Mouse (Mus musculus): ENCODE results near the gene Ubap2l. TPM values are rescaled to one million over a fixed set of nuclear protein-coding genes. Genes with fewer than 3 reads are reported as not detected.

Ubap2l gene
- total RNA-seq, 2 experiments from 2014 or later, result 119 to 141 TPM

DNA sequence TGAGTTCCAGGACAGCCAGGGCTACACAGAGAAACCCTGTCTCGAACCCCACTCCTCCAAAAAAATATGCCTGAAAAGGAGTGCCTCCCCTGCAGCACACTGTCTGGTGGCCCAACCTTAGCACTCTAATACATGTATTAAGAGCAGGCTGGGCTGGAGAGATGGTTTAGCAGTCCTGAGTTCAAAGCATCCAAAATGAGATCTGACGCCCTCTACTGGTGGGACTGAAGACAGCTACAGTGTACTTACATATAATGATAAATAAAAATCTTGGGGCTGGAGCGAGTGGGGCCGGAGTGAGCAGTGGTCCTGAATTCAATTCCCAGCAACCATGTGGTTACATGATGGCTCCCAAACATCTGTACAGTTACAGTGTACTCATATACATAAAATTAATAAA, 85.5 kb downstream of the Ubap2l start:
- no peak for DNase-seq

DNA sequence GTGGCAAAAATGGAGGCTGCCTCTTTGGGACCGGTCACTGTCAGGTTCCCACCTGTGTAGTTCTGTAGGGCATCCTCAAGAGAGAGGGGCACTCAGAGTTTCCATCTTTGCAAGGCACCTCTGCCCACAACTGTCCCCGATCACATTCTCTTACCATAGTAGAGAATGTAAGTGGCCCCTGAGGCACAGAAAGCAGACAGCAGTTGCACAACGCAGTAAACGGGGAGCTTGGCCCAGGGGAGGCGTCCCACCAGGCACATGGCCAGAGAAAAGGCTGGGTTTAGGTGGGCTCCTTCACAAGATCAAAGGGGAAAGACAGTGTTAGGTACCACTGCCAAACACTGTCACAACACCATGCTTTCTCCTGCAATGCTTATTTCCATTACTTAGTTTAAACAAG, 86.5 kb downstream of the Ubap2l start:
- no peak for DNase-seq

DNA sequence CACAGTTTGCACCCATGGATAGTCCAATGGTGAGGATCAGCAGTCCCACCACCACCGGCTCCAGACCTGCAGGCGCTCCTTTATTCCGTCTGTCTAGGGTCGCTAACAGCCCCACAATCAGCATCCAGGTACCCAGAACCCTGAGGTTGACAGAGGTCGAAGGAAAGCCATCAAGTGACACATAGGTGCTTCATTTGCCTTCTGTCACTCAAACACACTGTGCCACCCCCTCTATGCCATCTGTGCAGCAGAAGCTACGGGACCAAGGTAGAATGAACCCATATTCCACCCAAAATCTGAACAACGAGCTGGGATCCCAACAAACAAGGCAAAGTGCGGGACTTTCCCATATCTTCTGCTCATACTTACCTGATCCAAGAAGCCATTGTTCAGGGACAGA, 86.9 kb downstream of the Ubap2l start:
- no peak for DNase-seq

- peak; percentile 61 for DNase-seq
Measured at GRCm38 (mm10) chr3:89963926-89964739, 88.3 kb downstream of the Ubap2l start.

- peak; percentile 66 for DNase-seq
Measured at GRCm38 (mm10) chr3:89963221-89963763, 89.1 kb downstream of the Ubap2l start, which contains the start of gene Atp8b2. TSS of gene Atp8b2 (minus strand) at chr3:89963508.

- DNase-seq, result no peak
Measured at GRCm38 (mm10) chr3:89962751-89963220, 89.6 kb downstream of the Ubap2l start.

DNA sequence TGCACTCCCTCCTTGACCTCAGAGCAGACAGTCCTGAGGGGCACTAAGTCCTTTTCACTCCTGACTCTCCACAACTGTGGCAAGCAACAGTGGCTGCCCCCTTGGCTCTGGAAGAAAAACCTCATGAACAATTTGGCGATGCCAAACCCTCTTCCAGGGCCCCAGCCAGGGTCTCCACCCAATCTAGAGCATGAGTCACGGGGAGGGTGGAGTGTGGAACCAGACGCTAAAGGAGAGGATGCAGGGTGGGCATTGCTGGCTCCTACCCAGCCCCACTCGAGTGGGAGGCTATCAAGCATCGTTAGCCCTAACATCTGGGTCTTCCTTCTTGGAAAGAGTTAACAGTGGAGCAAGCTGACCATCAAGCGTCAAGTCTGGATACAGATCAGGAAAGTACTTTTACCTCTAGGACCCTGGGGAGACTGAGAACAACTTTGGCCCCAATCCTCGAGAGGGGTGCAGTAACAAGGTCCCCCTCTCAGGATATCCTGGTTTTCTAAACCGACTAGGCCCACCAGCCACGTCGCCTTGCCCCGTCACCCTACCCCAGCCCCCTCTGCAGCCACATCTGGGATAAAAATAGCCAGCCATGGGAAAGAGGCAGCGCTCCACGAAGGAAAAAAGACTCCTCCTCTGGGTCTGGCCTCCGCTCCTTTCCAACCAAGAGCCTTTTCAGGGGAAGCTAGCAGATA, 90.2 kb downstream of the Ubap2l start:
- DNase-seq, result peak; percentile 43

- DNase-seq, result no peak
Measured at GRCm38 (mm10) chr3:89961436-89961835, 91.0 kb downstream of the Ubap2l start.

DNA sequence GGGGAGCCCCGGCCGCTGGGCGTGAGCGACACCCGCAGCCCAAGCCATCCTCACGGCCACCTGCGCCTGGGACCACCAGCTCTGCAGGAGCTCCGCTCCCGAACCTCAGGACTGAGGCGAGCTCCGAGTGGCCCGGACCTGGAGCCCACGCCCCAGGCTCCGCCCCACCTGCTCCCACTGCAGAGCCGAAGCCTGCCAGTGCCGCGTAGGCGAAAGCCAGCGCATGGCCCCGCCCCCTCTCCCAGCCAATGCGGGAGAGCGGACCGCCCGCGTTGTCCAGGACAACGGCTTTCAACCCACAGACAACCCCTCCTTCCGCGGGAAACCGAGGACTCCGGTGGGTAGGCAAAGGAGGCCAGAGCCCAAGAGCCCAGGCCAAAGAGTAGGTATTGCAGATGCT, 92.0 kb downstream of the Ubap2l start:
- peak; percentile 92 for DNase-seq

- DNase-seq, result no peak
Measured at GRCm38 (mm10) chr3:89959435-89959834, 93.0 kb downstream of the Ubap2l start.

- DNase-seq, result no peak
Measured at GRCm38 (mm10) chr3:89957880-89958279, 94.5 kb downstream of the Ubap2l start.

DNA sequence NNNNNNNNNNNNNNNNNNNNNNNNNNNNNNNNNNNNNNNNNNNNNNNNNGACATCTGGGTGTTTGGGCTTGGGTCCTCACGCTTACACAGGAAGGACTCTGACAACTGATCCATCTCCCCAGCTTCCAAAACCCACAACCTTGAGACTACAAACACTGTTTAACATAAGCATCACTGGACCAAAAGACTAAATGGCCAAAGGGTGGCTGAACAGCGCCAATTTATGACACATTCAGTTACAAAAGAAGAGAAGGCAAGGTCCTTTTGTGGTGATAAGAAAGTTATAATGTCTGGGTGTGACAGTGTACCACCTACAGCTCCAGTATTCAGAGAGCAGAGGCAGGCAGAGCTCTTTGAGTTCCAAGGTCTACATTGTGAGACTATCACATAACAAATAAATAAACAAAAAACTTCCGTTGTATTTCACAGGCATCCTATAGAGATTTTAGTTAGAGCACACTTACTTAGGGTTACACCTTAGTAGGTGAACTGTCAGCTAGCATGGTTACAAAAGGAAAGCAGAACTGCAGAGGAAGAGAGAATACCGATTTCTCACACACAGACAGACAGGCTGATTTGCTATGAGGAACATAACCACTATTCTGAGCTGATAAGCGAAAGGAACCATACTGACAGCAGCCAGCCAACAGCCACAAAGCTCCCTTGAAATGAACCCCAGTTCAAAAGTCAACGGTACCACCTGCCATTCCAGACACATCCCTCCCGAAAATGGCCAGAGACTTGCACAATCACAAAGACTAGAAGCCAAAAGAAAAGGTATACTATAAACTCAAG, 96.1 kb downstream of the Ubap2l start:
- no peak for DNase-seq

GRCm38 (mm10) chr3:89953420-89953819, 99.0 kb downstream of the Ubap2l start:
- DNase-seq, result peak; percentile 79

Small RNAs within 50 kb of the gene (microRNA-seq; reads per million reads assigned to microRNA genes)
- gene Mir190b (14.0 to 19.1 reads per million in 2 experiments), gene Mir7669 (0.50 to 1.6 reads per million in 2 experiments)

Other genes with a start within 250 kb of the Ubap2l start
- 10 to 100 TPM in 1 of 2 experiments, 1 to 10 TPM in 1; 9.4 to 10.7 TPM for gene She, start 221.3 kb downstream of the Ubap2l start, total RNA-seq (2021)
- 1 to 10 TPM; 2.4 to 3.1 TPM for gene Il6ra, start 139.4 kb downstream of the Ubap2l start, total RNA-seq (2021)
- gene Atp8b2, start 89.1 kb downstream of the Ubap2l start, total RNA-seq (2021), result 10 to 100 TPM; 32.8 to 43.5 TPM
- gene Hax1, start 53.8 kb downstream of the Ubap2l start, total RNA-seq (2021), result 10 to 100 TPM; 49.3 to 52.8 TPM
- gene 4933434E20Rik, start 992 bp downstream of the Ubap2l start, total RNA-seq (2021), result 10 to 100 TPM; 47.4 to 54.0 TPM
- gene Tpm3, start 20.0 kb upstream of the Ubap2l start, total RNA-seq (2021), result 100 to 1,000 TPM; 277 to 366 TPM
- under 1 TPM; 0.09 to 0.11 TPM for gene Nup210l, start 51.5 kb upstream of the Ubap2l start, total RNA-seq (2021)
- 1,000 to 10,000 TPM; 1,294 to 1,303 TPM for gene Rps27, start 161.0 kb upstream of the Ubap2l start, total RNA-seq (2021)
- gene Rab13, start 161.1 kb upstream of the Ubap2l start, total RNA-seq (2021), result 10 to 100 TPM; 14.8 to 16.6 TPM
- gene Jtb, start 179.0 kb upstream of the Ubap2l start, total RNA-seq (2021), result 10 to 100 TPM; 48.6 to 52.8 TPM
- under 1 TPM in 1 of 2 experiments, not detected in 1; 0.49 TPM for gene Creb3l4, start 190.9 kb upstream of the Ubap2l start, total RNA-seq (2021)
- gene Slc39a1, start 195.5 kb upstream of the Ubap2l start, total RNA-seq (2021), result 10 to 100 TPM; 68.7 to 77.9 TPM
- gene Crtc2, start 201.5 kb upstream of the Ubap2l start, total RNA-seq (2021), result 10 to 100 TPM; 15.1 to 18.0 TPM
- 10 to 100 TPM; 36.0 to 38.9 TPM for gene Dennd4b, start 212.6 kb upstream of the Ubap2l start, total RNA-seq (2021)
- 10 to 100 TPM; 48.5 to 57.8 TPM for gene Gatad2b, start 240.6 kb upstream of the Ubap2l start, total RNA-seq (2021)

All from gastrocnemius, postnatal 10 days (tissue).